Mouse (Mus musculus): ENCODE measurements around the gene Actr2. TPM values are rescaled to one million over a fixed set of nuclear protein-coding genes. Genes with fewer than 3 reads are reported as not detected.
"Not testable (repeated sequence)": the region's sequence is repeated elsewhere in the genome, so short reads cannot be mapped to it uniquely, and the experiment has no call there.

The Actr2 gene
- total and polyA plus RNA-seq, 2 experiments from 2014 or later = 43.3 to 171 TPM

DNA sequence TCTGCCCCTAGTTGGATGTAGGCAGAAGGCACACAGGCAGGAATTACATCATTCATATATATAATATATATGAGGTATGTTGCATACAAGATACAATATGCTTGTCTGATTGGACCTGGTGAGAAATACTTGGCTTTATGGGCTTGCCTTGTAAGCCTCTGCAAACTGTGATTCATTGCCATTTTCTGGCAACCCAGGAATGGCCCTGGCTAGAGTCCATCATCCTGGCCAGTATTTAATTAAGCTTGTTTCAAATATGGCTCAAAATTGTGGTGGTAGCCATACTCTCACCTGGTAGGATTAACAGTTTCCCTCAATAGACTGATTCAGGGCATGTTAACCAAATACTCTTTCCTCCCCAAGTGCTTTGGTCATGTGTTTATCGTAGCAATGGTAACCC, 46.6 kb downstream of the Actr2 start:
- no peak for TF ChIP-seq CTCF (IDR thresholded peaks at IDR 0.05; ENCODE audit: low read depth)
- 79% methylated on average over 1 of the region's 1 CpGs for WGBS

GRCm38 (mm10) chr11:20064926-20065325, 47.8 kb downstream of the Actr2 start:
- H3K27me3 ChIP-seq (ENCODE audit: insufficient read depth, low read length) = no peaks in the 10 kb centered on the region
- 81% methylated on average over 2 of the region's 2 CpGs for WGBS

More for the DNA sequence above, 46.6 kb downstream of the Actr2 start:
- ATAC-seq = no peak
- Histone ChIP-seq H3K27ac (no peak overlapping the region), H3K4me2 (ENCODE audit: low read depth, low read length) (no peak overlapping the region), H3K9me3 (ENCODE audit: low read length) (no peaks in the 10 kb centered on the region), H3K4me3 (ENCODE audit: low read length) (no peak overlapping the region), H3K9ac (replicated peaks; ENCODE audit: low read length) (no peak overlapping the region), H3K36me3 (ENCODE audit: insufficient read depth, low read length) (peaks cover 3% of the 10 kb centered on the region; the same call in 1 of the 2 replicates), H3K27me3 (ENCODE audit: insufficient read depth, low read length) (no peaks in the 10 kb centered on the region), H3K4me1 (ENCODE audit: insufficient read depth, low read length) (no peaks in the 10 kb centered on the region)
- no peak for DNase-seq (ENCODE audit: low spot score)

GRCm38 (mm10) chr11:20064086-20064485, 48.6 kb downstream of the Actr2 start:
- H3K27ac ChIP-seq; H3K4me1 ChIP-seq (ENCODE audit: insufficient read depth, low read length); H3K9ac ChIP-seq (replicated peaks; ENCODE audit: low read length); DNase-seq (ENCODE audit: low spot score); H3K4me2 ChIP-seq (ENCODE audit: low read depth, low read length); H3K27me3 ChIP-seq (ENCODE audit: insufficient read depth, low read length); H3K9me3 ChIP-seq (ENCODE audit: low read length); ATAC-seq; H3K36me3 ChIP-seq (ENCODE audit: insufficient read depth, low read length); H3K4me3 ChIP-seq (ENCODE audit: low read length): not testable (repeated sequence)
- WGBS = 12% methylated on average over 2 of the region's 2 CpGs

More at GRCm38 (mm10) chr11:20064926-20065325, 47.8 kb downstream of the Actr2 start:
- no peaks in the 10 kb centered on the region for H3K4me1 ChIP-seq (ENCODE audit: insufficient read depth, low read length)
- no peak overlapping the region for H3K4me2 ChIP-seq (ENCODE audit: low read depth, low read length)
- H3K9ac ChIP-seq (replicated peaks; ENCODE audit: low read length) = no peak overlapping the region
- no peak for TF ChIP-seq CTCF (IDR thresholded peaks at IDR 0.05; ENCODE audit: low read depth)
- H3K4me3 ChIP-seq (ENCODE audit: low read length) = no peak overlapping the region
- DNase-seq (ENCODE audit: low spot score) (no peak), ATAC-seq (no peak)
- H3K27ac ChIP-seq = no peak overlapping the region
- no peaks in the 10 kb centered on the region for H3K9me3 ChIP-seq (ENCODE audit: low read length)
- H3K36me3 ChIP-seq (ENCODE audit: insufficient read depth, low read length) = peaks cover 3% of the 10 kb centered on the region; the same call in 1 of the 2 replicates

DNA sequence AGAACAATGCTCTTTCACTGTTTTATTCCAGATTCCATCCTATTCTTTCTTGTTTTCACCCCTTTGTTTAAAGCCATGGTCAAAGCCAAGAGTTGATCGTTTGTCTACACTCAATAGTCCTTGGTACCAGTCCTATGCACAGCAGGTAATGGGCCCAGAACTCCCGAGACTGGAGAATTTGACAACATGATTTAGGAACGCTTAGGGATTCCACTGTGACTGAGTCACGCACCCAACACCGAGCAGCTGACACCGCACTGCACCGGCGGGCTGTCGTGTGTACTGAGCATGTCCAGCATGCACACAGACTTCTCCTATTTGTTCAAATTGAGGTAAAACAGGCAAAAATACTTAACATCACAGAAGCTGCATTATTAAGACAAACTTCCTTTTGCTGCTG, 49.9 kb downstream of the Actr2 start:
- ATAC-seq; H3K4me2 ChIP-seq (ENCODE audit: low read depth, low read length); H3K9ac ChIP-seq (replicated peaks; ENCODE audit: low read length); H3K27ac ChIP-seq; H3K27me3 ChIP-seq (ENCODE audit: insufficient read depth, low read length); H3K9me3 ChIP-seq (ENCODE audit: low read length); DNase-seq (ENCODE audit: low spot score); H3K4me3 ChIP-seq (ENCODE audit: low read length); H3K36me3 ChIP-seq (ENCODE audit: insufficient read depth, low read length); H3K4me1 ChIP-seq (ENCODE audit: insufficient read depth, low read length): not testable (repeated sequence)
- 75% methylated on average over 9 of the region's 9 CpGs for WGBS

DNA sequence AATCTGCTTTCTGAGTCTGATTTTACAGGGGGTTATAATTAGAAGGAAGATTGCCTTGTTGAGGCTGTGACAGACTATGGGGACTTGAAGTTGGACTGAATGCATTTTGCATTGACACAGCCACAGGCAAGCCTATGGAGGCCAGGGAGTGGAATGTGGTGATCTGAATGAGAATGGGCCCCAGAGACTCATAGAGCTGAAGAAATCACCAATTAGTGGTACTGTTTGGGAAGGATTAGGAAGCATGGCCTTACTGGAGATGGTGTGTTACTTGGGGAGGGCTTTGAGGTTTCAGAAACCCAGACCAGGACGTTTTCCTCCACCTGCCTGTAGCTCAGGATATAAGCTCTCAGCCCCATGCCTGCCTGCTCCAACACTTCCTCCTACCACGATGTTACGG, 53.0 kb downstream of the Actr2 start:
- WGBS = 89% methylated on average over 3 of the region's 3 CpGs
- no peak for DNase-seq (ENCODE audit: low spot score)
- Histone ChIP-seq H3K4me1 (ENCODE audit: insufficient read depth, low read length) (no peaks in the 10 kb centered on the region), H3K9ac (replicated peaks; ENCODE audit: low read length) (no peak overlapping the region), H3K9me3 (ENCODE audit: low read length) (no peaks in the 10 kb centered on the region), H3K4me3 (ENCODE audit: low read length) (no peak overlapping the region), H3K36me3 (ENCODE audit: insufficient read depth, low read length) (peaks cover 10% of the 10 kb centered on the region), H3K27ac (no peak overlapping the region), H3K4me2 (ENCODE audit: low read depth, low read length) (no peak overlapping the region), H3K27me3 (ENCODE audit: insufficient read depth, low read length) (no peaks in the 10 kb centered on the region)
- no peak for TF ChIP-seq CTCF (IDR thresholded peaks at IDR 0.05; ENCODE audit: low read depth)
- no peak for ATAC-seq

DNA sequence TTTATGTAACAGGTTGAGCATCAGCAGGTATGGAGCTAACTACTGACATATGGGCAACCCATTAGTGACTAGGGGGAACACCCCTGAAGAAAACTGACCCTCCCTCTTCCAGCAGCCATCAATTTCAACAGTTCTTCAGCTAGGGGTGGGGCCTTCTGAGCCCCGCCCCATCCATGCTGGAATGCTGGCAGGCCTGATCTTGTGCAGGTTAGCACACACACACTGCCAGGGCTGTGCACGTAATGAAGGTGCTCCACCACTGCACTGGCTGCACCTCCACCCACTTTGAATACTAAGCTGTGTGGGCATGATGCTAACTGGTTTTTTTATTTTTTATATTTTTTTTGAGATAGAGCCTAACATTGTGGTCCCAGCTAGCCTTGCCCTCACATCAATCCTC, 55.3 kb downstream of the Actr2 start:
- Histone ChIP-seq H3K36me3 (ENCODE audit: insufficient read depth, low read length) (peaks cover 10% of the 10 kb centered on the region), H3K27ac (no peak overlapping the region), H3K4me3 (ENCODE audit: low read length) (no peak overlapping the region), H3K4me2 (ENCODE audit: low read depth, low read length) (no peak overlapping the region), H3K4me1 (ENCODE audit: insufficient read depth, low read length) (no peaks in the 10 kb centered on the region), H3K9me3 (ENCODE audit: low read length) (no peaks in the 10 kb centered on the region), H3K27me3 (ENCODE audit: insufficient read depth, low read length) (no peaks in the 10 kb centered on the region), H3K9ac (replicated peaks; ENCODE audit: low read length) (no peak overlapping the region)
- DNase-seq (ENCODE audit: low spot score) = no peak
- no peak for ATAC-seq
- no peak for TF ChIP-seq CTCF (IDR thresholded peaks at IDR 0.05; ENCODE audit: low read depth)
- WGBS = 98% methylated on average over 2 of the region's 2 CpGs

- ATAC-seq (no peak), DNase-seq (ENCODE audit: low spot score) (no peak)
- H3K9ac ChIP-seq (replicated peaks; ENCODE audit: low read length) = no peak overlapping the region
- no peak overlapping the region for H3K27ac ChIP-seq
- no peak overlapping the region for H3K4me3 ChIP-seq (ENCODE audit: low read length)
- no peaks in the 10 kb centered on the region for H3K27me3 ChIP-seq (ENCODE audit: insufficient read depth, low read length)
- H3K4me1 ChIP-seq (ENCODE audit: insufficient read depth, low read length) = no peaks in the 10 kb centered on the region
- TF ChIP-seq CTCF (IDR thresholded peaks at IDR 0.05; ENCODE audit: low read depth) = peak; percentile 21; the same call in 1 of the 2 replicates
- H3K4me2 ChIP-seq (ENCODE audit: low read depth, low read length) = no peak overlapping the region
- 88% methylated on average over 1 of the region's 1 CpGs for WGBS
- no peaks in the 10 kb centered on the region for H3K9me3 ChIP-seq (ENCODE audit: low read length)
- H3K36me3 ChIP-seq (ENCODE audit: insufficient read depth, low read length) = peaks cover 10% of the 10 kb centered on the region
These were observed 56.5 kb downstream of the Actr2 start for GRCm38 (mm10) chr11:20056168-20056567.
